Mouse (Mus musculus): Measurements from ENCODE around the gene Nav3. TPM values are rescaled to one million over a fixed set of nuclear protein-coding genes. Genes with fewer than 3 reads are reported as not detected.

Gene Nav3
- polyA plus RNA-seq, 1 experiment from 2014 or later = 1.6 TPM

DNA sequence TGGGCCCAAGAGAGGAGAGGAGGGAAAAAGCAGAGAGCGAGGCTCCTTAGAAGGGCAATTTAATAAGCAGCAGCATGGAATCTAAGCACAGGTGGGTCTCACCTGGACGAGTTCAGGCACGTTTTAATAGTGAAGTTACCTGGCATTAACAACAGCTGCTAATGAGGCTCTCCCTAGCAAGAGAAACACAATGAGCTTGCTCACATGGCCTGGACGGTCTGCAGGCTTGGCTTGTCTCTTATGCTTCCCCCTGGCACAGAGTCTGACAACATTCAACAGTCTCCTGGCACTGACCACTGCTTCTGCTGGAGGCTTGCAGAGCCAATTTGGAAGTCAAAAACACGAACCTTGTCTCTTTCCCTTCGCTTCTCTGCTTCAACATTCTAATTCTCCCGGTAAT lies 804.5 kb downstream of the Nav3 start:
- no peak overlapping the region for H3K27ac ChIP-seq (ENCODE audit: poor library complexity, severe bottlenecking)
- 68% methylated on average over 7 of the region's 7 CpGs for WGBS
- no peak overlapping the region for H3K4me2 ChIP-seq
- H3K4me1 ChIP-seq (replicated peaks) = no peaks in the 10 kb centered on the region
- H3K27me3 ChIP-seq (replicated peaks) = no peaks in the 10 kb centered on the region
- H3K4me3 ChIP-seq = no peak overlapping the region
- no peaks in the 10 kb centered on the region for H3K9me3 ChIP-seq (replicated peaks)
- H3K9ac ChIP-seq = no peak overlapping the region
- ATAC-seq (ENCODE audit: insufficient number of reproducible peaks, low FRiP score) = no peak
- no peaks in the 10 kb centered on the region for H3K36me3 ChIP-seq

DNA sequence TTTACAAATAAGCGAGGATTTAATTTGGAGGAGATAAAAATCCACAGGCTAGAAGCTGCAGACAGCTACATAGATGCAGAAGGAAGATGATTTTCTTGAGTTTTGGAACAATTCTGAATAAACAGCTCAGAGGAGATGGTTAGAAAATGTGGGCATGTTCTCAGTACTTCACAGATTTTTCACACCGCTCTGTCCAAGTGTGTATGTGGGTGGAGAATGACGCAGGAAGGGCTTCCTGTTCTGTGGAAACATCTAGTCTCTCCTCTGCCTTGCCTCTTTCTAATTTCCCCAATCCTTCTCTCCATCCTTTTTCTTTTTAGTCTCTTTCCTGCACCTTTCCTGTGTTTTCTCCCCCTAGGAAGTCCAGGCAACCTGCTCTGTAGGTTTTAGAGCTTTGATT lies 812.4 kb downstream of the Nav3 start:
- 73% methylated on average over 3 of the region's 3 CpGs for WGBS
- no peak overlapping the region for H3K4me2 ChIP-seq
- no peaks in the 10 kb centered on the region for H3K9me3 ChIP-seq (replicated peaks)
- H3K27me3 ChIP-seq (replicated peaks) = no peaks in the 10 kb centered on the region
- H3K27ac ChIP-seq (ENCODE audit: poor library complexity, severe bottlenecking) = no peak overlapping the region
- H3K9ac ChIP-seq = no peak overlapping the region
- no peak for ATAC-seq (ENCODE audit: insufficient number of reproducible peaks, low FRiP score)
- no peak overlapping the region for H3K4me3 ChIP-seq
- no peaks in the 10 kb centered on the region for H3K4me1 ChIP-seq (replicated peaks)
- no peaks in the 10 kb centered on the region for H3K36me3 ChIP-seq

DNA sequence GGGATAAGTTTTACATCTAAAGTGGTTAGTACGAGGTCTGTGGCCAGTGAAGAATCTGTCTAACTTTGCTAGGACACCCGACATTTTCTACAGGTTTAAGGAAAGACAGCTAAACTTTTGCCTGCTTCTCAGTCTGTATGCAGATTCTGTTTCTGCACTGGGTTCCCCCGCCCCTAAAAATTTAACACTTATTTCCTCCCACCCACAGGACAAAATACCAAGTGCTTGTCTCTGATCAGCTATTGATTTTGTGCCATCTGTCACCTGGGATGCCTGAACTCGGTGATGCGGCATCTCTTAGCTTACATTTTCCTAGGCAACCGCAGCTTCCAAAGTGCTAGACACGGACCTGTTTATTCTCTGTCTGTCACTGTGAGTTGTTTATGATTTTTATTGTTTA lies 814.2 kb downstream of the Nav3 start:
- Histone ChIP-seq H3K4me3 (no peak overlapping the region), H3K9ac (no peak overlapping the region), H3K27ac (ENCODE audit: poor library complexity, severe bottlenecking) (no peak overlapping the region), H3K9me3 (replicated peaks) (no peaks in the 10 kb centered on the region), H3K4me2 (no peak overlapping the region), H3K27me3 (replicated peaks) (no peaks in the 10 kb centered on the region), H3K4me1 (replicated peaks) (no peaks in the 10 kb centered on the region), H3K36me3 (no peaks in the 10 kb centered on the region)
- 80% methylated on average over 7 of the region's 7 CpGs for WGBS
- ATAC-seq (ENCODE audit: insufficient number of reproducible peaks, low FRiP score) = no peak

DNA sequence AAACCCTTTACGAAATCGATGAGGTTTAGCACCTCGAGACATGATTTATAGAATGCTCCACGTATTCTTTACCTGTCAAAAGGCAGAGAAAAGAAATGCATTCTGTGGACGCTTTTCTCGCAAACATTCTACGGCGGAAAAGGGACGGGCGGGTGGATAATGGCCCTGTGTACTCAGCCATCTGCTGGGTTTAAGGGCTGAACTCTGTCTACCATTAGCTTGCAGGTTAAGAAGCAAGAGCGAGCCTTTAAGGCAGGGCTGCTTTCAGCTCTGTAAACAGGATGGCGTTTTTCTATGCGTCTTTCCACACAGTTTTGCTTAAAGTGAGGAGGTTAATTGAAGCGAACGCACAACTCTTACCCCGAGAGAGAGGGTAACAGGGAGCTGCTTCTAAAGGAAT lies 818.3 kb downstream of the Nav3 start:
- no peak for ATAC-seq (ENCODE audit: insufficient number of reproducible peaks, low FRiP score)
- Histone ChIP-seq H3K4me1 (replicated peaks) (no peaks in the 10 kb centered on the region), H3K4me2 (no peak overlapping the region), H3K9me3 (replicated peaks) (no peaks in the 10 kb centered on the region), H3K9ac (no peak overlapping the region), H3K36me3 (no peaks in the 10 kb centered on the region), H3K4me3 (no peak overlapping the region), H3K27me3 (replicated peaks) (no peaks in the 10 kb centered on the region), H3K27ac (ENCODE audit: poor library complexity, severe bottlenecking) (no peak overlapping the region)
- WGBS = 82% methylated on average over 16 of the region's 16 CpGs

All from heart, embryonic 12.5 days (tissue).